Mouse (Mus musculus) central nervous system, embryonic 18 days (tissue): ENCODE data around the gene Oma1. TPM values are rescaled to one million over a fixed set of nuclear protein-coding genes. Genes with fewer than 3 reads are reported as not detected.

Experiments used
- polyA plus RNA-seq: library from polyadenylated mRNA; depleted of rRNA; stranded (reverse); fragments of >200 nt; gene quantifications from 2 replicates; pipeline ENCODE4 v1.2.3, GENCODE M21; 2012; rRNA removed

Gene Oma1
- 7.0 and 7.9 TPM in 2 replicates for polyA plus RNA-seq

GRCm38 (mm10) chr4:103313587-103314525 is at the start of gene Oma1:
Gene Oma1 (plus strand): TSS chr4:103313812.

GRCm38 (mm10) chr4:103290763-103291162 is 22.8 kb upstream of the Oma1 start, which contains the start of gene 4921539E11Rik:
Gene 4921539E11Rik (minus strand): TSS chr4:103290863.

Other genes with a start within 250 kb of the Oma1 start
- gene Mier1, start 199.4 kb upstream of the Oma1 start, polyA plus RNA-seq = 26.1 and 31.3 TPM in 2 replicates
- gene Wdr78, start 199.3 kb upstream of the Oma1 start, polyA plus RNA-seq = 8.4 and 8.8 TPM in 2 replicates
- gene Slc35d1, start 98.6 kb upstream of the Oma1 start, polyA plus RNA-seq = 7.0 and 7.1 TPM in 2 replicates
- gene 4921539E11Rik, start 22.9 kb upstream of the Oma1 start, polyA plus RNA-seq = not detected in 2 replicates